Mouse (Mus musculus) midbrain, embryonic 15.5 days (tissue): Measurements from ENCODE around the gene Dennd6b. TPM values are rescaled to one million over a fixed set of nuclear protein-coding genes. Genes with fewer than 3 reads are reported as not detected.

Source experiments
- ATAC-seq: fragments of 200-750 bp; cut with Nextera tagmentation; replicated peaks from 2 replicates; pipeline ENCODE4 v1.8.0; 2017; ENCODE audit warnings: moderate TSS enrichment
- H3K27ac ChIP-seq: fragments of 300-500 bp; sonication (generic); 2 replicates; pipeline ENCODE4 v1.5.1; 2015; ENCODE audit warnings: mild to moderate bottlenecking, inconsistent platforms
- H3K27me3 ChIP-seq: fragments of 300-500 bp; sonication (generic); replicated peaks from 2 replicates; pipeline ENCODE4 v1.6.1; 2015; ENCODE audit warnings: inconsistent platforms
- H3K36me3 ChIP-seq: fragments of 300-500 bp; sonication (generic); replicated peaks from 2 replicates; pipeline ENCODE4 v1.6.1; 2015; ENCODE audit warnings: inconsistent platforms
- H3K4me1 ChIP-seq: fragments of 300-500 bp; sonication (generic); 2 replicates; pipeline ENCODE4 v1.6.1; 2015; ENCODE audit warnings: inconsistent platforms
- H3K4me2 ChIP-seq: fragments of 300-500 bp; sonication (generic); 2 replicates; pipeline ENCODE4 v1.6.1; 2015; ENCODE audit warnings: inconsistent platforms, mild to moderate bottlenecking, moderate library complexity
- H3K4me3 ChIP-seq: fragments of 300-500 bp; sonication (generic); 2 replicates; pipeline ENCODE4 v1.5.1; 2015; ENCODE audit warnings: mild to moderate bottlenecking, inconsistent platforms
- H3K9ac ChIP-seq: fragments of 300-500 bp; sonication (generic); 2 replicates; pipeline ENCODE4 v1.6.1; 2015; ENCODE audit warnings: mild to moderate bottlenecking, inconsistent platforms
- H3K9me3 ChIP-seq: fragments of 300-500 bp; sonication (generic); 2 replicates; pipeline ENCODE4 v1.6.1; 2016; ENCODE audit warnings: inconsistent platforms
- WGBS: fragments of 180-500 bp; shearing (Covaris S2); methylation state at CpG from one replicate; pipeline ENCODE4 v1.1.7; 2015; ENCODE audit warnings: mixed read lengths; 5-methylcytosine and 5-hydroxymethylcytosine counted together
- polyA plus RNA-seq: library from polyadenylated mRNA; unstranded; fragments of >200 nt; fragmentation: Nextera tagmentation; extraction: Ambion mirVana; gene quantifications from 2 replicates; pipeline ENCODE4 v1.2.1, GENCODE M21; 2015

Dennd6b gene
- 117 and 123 TPM in 2 replicates for polyA plus RNA-seq

- Histone ChIP-seq H3K9me3 (no peaks in the 10 kb centered on the region), H3K4me1 (peaks cover 20% of the 10 kb centered on the region), H3K9ac (peak within 1 kb of the TSS; percentile 98), H3K36me3 (no peaks in the 10 kb centered on the region), H3K4me2 (peak within 1 kb of the TSS; percentile 70), H3K27me3 (no peaks in the 10 kb centered on the region), H3K4me3 (peak within 1 kb of the TSS; percentile 91), H3K27ac (peak within 1 kb of the TSS; percentile 98)
- ATAC-seq: peak; percentile 98
- under 1% methylated on average over 38 of the region's 38 CpGs for WGBS
Observed at GRCm38 (mm10) chr15:89196313-89196706, at the start of gene Dennd6b. Gene Dennd6b, minus strand, starts transcription at chr15:89196496.

GRCm38 (mm10) chr15:89241025-89241424, 44.7 kb upstream of the Dennd6b start:
- WGBS: 72% methylated on average over 2 of the region's 2 CpGs
- H3K4me1 ChIP-seq: no peaks in the 10 kb centered on the region
- H3K4me3 ChIP-seq: no peak overlapping the region
- peaks cover 24% of the 10 kb centered on the region for H3K36me3 ChIP-seq
- H3K27ac ChIP-seq: no peak overlapping the region
- no peaks in the 10 kb centered on the region for H3K27me3 ChIP-seq
- no peak overlapping the region for H3K9ac ChIP-seq
- H3K9me3 ChIP-seq: no peaks in the 10 kb centered on the region
- no peak for ATAC-seq
- no peak overlapping the region for H3K4me2 ChIP-seq

- Histone ChIP-seq H3K4me1 (no peaks in the 10 kb centered on the region), H3K4me3 (no peak overlapping the region), H3K9ac (no peak overlapping the region), H3K27me3 (no peaks in the 10 kb centered on the region), H3K9me3 (no peaks in the 10 kb centered on the region), H3K27ac (no peak overlapping the region), H3K4me2 (no peak overlapping the region), H3K36me3 (peaks cover 24% of the 10 kb centered on the region)
- ATAC-seq: no peak
- WGBS: 84% methylated on average over 3 of the region's 3 CpGs
Observed at GRCm38 (mm10) chr15:89239751-89240392, 43.6 kb upstream of the Dennd6b start.

- Histone ChIP-seq H3K27me3 (no peaks in the 10 kb centered on the region), H3K9me3 (no peaks in the 10 kb centered on the region), H3K4me2 (no peak overlapping the region), H3K27ac (no peak overlapping the region), H3K4me1 (no peaks in the 10 kb centered on the region), H3K9ac (no peak overlapping the region), H3K4me3 (no peak overlapping the region), H3K36me3 (peaks cover 6% of the 10 kb centered on the region; the same call in 1 of the 2 replicates)
- no peak for ATAC-seq
- WGBS: 82% methylated on average over 4 of the region's 4 CpGs
Observed at GRCm38 (mm10) chr15:89234052-89234451, 37.8 kb upstream of the Dennd6b start.

- H3K36me3 ChIP-seq: peaks cover 6% of the 10 kb centered on the region; the same call in 1 of the 2 replicates
- no peaks in the 10 kb centered on the region for H3K27me3 ChIP-seq
- H3K4me2 ChIP-seq: no peak overlapping the region
- H3K4me3 ChIP-seq: no peak overlapping the region
- no peak overlapping the region for H3K9ac ChIP-seq
- H3K9me3 ChIP-seq: no peaks in the 10 kb centered on the region
- no peaks in the 10 kb centered on the region for H3K4me1 ChIP-seq
- no peak overlapping the region for H3K27ac ChIP-seq
- WGBS: 46% methylated on average over 2 of the region's 2 CpGs
- ATAC-seq: no peak
Observed at GRCm38 (mm10) chr15:89233586-89233985, 37.3 kb upstream of the Dennd6b start.

GRCm38 (mm10) chr15:89215611-89216233, 19.4 kb upstream of the Dennd6b start:
- H3K9ac ChIP-seq: no peak overlapping the region
- no peak overlapping the region for H3K4me2 ChIP-seq
- peaks cover 5% of the 10 kb centered on the region for H3K36me3 ChIP-seq
- no peak for ATAC-seq
- H3K4me1 ChIP-seq: peaks cover 35% of the 10 kb centered on the region
- H3K27me3 ChIP-seq: no peaks in the 10 kb centered on the region
- no peak overlapping the region for H3K27ac ChIP-seq
- H3K4me3 ChIP-seq: no peak overlapping the region
- H3K9me3 ChIP-seq: no peaks in the 10 kb centered on the region
- 79% methylated on average over 2 of the region's 2 CpGs for WGBS

- Histone ChIP-seq H3K4me3 (no peak overlapping the region), H3K4me1 (peaks cover 38% of the 10 kb centered on the region), H3K4me2 (no peak overlapping the region), H3K36me3 (peaks cover 5% of the 10 kb centered on the region), H3K9me3 (no peaks in the 10 kb centered on the region), H3K27ac (no peak overlapping the region), H3K27me3 (no peaks in the 10 kb centered on the region), H3K9ac (no peak overlapping the region)
- 97% methylated on average over 3 of the region's 3 CpGs for WGBS
- no peak for ATAC-seq
Observed at GRCm38 (mm10) chr15:89214953-89215352, 18.7 kb upstream of the Dennd6b start.

GRCm38 (mm10) chr15:89213517-89213916, 17.2 kb upstream of the Dennd6b start:
- Histone ChIP-seq H3K4me2 (peak overlapping the region; percentile 83), H3K36me3 (peaks cover 5% of the 10 kb centered on the region), H3K4me3 (peak overlapping the region; percentile 6; the same call in 1 of the 2 replicates), H3K27ac (no peak overlapping the region), H3K4me1 (peaks cover 36% of the 10 kb centered on the region), H3K27me3 (no peaks in the 10 kb centered on the region), H3K9me3 (no peaks in the 10 kb centered on the region), H3K9ac (0 out of 2 replicates have a peak overlapping the region, but pooled peaks have one; percentile 4)
- WGBS: 85% methylated on average over 3 of the region's 3 CpGs
- no peak for ATAC-seq

- Histone ChIP-seq H3K27ac (peak overlapping the region; percentile 94), H3K9ac (peak overlapping the region; percentile 100; the same call in 1 of the 2 replicates), H3K27me3 (no peaks in the 10 kb centered on the region), H3K4me3 (peak overlapping the region; percentile 95), H3K36me3 (peaks cover 5% of the 10 kb centered on the region), H3K9me3 (no peaks in the 10 kb centered on the region), H3K4me2 (peak overlapping the region; percentile 83), H3K4me1 (peaks cover 36% of the 10 kb centered on the region)
- no peak for ATAC-seq
- 54% methylated on average over 6 of the region's 6 CpGs for WGBS
Observed at GRCm38 (mm10) chr15:89212495-89212894, 16.2 kb upstream of the Dennd6b start.

GRCm38 (mm10) chr15:89211716-89212461, 15.6 kb upstream of the Dennd6b start:
- Histone ChIP-seq H3K9me3 (no peaks in the 10 kb centered on the region), H3K4me3 (peak overlapping the region; percentile 95), H3K27ac (peak overlapping the region; percentile 94), H3K36me3 (peaks cover 5% of the 10 kb centered on the region), H3K4me1 (peaks cover 36% of the 10 kb centered on the region), H3K4me2 (peak overlapping the region; percentile 83), H3K27me3 (no peaks in the 10 kb centered on the region), H3K9ac (peak overlapping the region; percentile 100)
- WGBS: 2% methylated on average over 27 of the region's 35 CpGs
- ATAC-seq: peak; percentile 61

- Histone ChIP-seq H3K27ac (peak within 1 kb of the TSS; percentile 94), H3K4me3 (peak within 1 kb of the TSS; percentile 95), H3K4me1 (peaks cover 36% of the 10 kb centered on the region), H3K9ac (peak within 1 kb of the TSS; percentile 100), H3K27me3 (no peaks in the 10 kb centered on the region), H3K36me3 (no peaks in the 10 kb centered on the region), H3K9me3 (no peaks in the 10 kb centered on the region), H3K4me2 (peak within 1 kb of the TSS; percentile 83)
- WGBS: 5% methylated on average over 32 of the region's 73 CpGs
- peak; percentile 84 for ATAC-seq
Observed at GRCm38 (mm10) chr15:89210915-89211715, 14.8 kb upstream of the Dennd6b start, which contains the start of gene Ppp6r2. Gene Ppp6r2, plus strand, starts transcription at chr15:89211553.
